Mouse (Mus musculus): ENCODE data around the gene Gcn1l1.

- TF ChIP-seq CTCF (IDR thresholded peaks at IDR 0.05; ENCODE audit: low read depth) (no peak), EP300 (IDR thresholded peaks at IDR 0.05; ENCODE audit: low read depth) (no peak)
Observed at GRCm38 (mm10) chr5:115579363-115579762, 14.3 kb downstream of the Gcn1l1 start.
